Mouse (Mus musculus): ENCODE results near the gene Gm26657.

Gm26657 gene

GRCm38 (mm10) chr4:56757693-56758092, 17.8 kb downstream of the Gm26657 start:
- in situ Hi-C loops (cut with MboI, MseI), result no loop called here

GRCm38 (mm10) chr4:56767861-56768284, 28.0 kb downstream of the Gm26657 start:
- in situ Hi-C loops (cut with MboI, MseI), result no loop called here

GRCm38 (mm10) chr4:56768913-56769312, 29.0 kb downstream of the Gm26657 start:
- in situ Hi-C loops (cut with MboI, MseI), result no loop called here

GRCm38 (mm10) chr4:56771065-56771464, 31.2 kb downstream of the Gm26657 start:
- in situ Hi-C loops (cut with MboI, MseI), result no loop called here

All from T-helper 1 cell (primary cell).